Mouse (Mus musculus): Measurements from ENCODE around the gene Plpp3. TPM values are rescaled to one million over a fixed set of nuclear protein-coding genes. Genes with fewer than 3 reads are reported as not detected.

The Plpp3 gene
- 100 to 1,000 TPM; 136 to 166 TPM for total RNA-seq (2021)
- long read RNA-seq, experiment 1, transcript Plpp3-201 (6 exons, 3,159 nt), result major isoform, 129 of 151 reads
- long read RNA-seq, experiment 1, partial matches to known transcripts, result 2 of 151 reads
- long read RNA-seq, experiment 1, other reads (novel, unspliced or antisense), result 20 of 151 reads
- long read RNA-seq, experiment 2, transcript Plpp3-201 (6 exons, 3,159 nt), result major isoform, 119 of 137 reads
- long read RNA-seq, experiment 2, partial matches to known transcripts, result 3 of 137 reads
- long read RNA-seq, experiment 2, other reads (novel, unspliced or antisense), result 15 of 137 reads

- DNase-seq (ENCODE audit: low spot score in 2 of 2), result peak; percentile 64 to 78
- intact Hi-C loops (cut with DNase I), result loop anchor here (5.0 kb wide), 1 partner anchor 785 kb away; no protein-coding TSS in a partner anchor
These were observed at the start of gene Plpp3 for GRCm38 (mm10) chr4:105157276-105158168. Plpp3 (plus strand) TSS chr4:105157347.

GRCm38 (mm10) chr4:105107943-105108640 lies 49.1 kb upstream of the Plpp3 start:
- intact Hi-C loops (cut with DNase I), result loop anchor here (5.0 kb wide), 1 partner anchor 76 kb away; no protein-coding TSS in a partner anchor
- DNase-seq (ENCODE audit: low spot score in 2 of 2), result no peak

GRCm38 (mm10) chr4:105108641-105109198 lies 48.4 kb upstream of the Plpp3 start:
- intact Hi-C loops (cut with DNase I), result loop anchor here (5.0 kb wide), 1 partner anchor 76 kb away; no protein-coding TSS in a partner anchor
- DNase-seq (ENCODE audit: low spot score in 2 of 2), result no peak

GRCm38 (mm10) chr4:105109199-105109989 lies 47.8 kb upstream of the Plpp3 start, which contains the start of gene Prkaa2:
Prkaa2 (minus strand) TSS chr4:105109890.
- intact Hi-C loops (cut with DNase I), result loop anchor here (5.0 kb wide), 1 partner anchor 77 kb away; no protein-coding TSS in a partner anchor

GRCm38 (mm10) chr4:105109990-105110683 lies 47.0 kb upstream of the Plpp3 start:
- intact Hi-C loops (cut with DNase I), result loop anchor here (5.0 kb wide), 1 partner anchor 78 kb away; no protein-coding TSS in a partner anchor
- DNase-seq (ENCODE audit: low spot score in 2 of 2), result peak; percentile 34 to 69

More at GRCm38 (mm10) chr4:105109199-105109989, 47.8 kb upstream of the Plpp3 start, which contains the start of gene Prkaa2:
- DNase-seq (ENCODE audit: low spot score in 2 of 2), result peak in 1 of 2 experiments; percentile 75

- intact Hi-C loops (cut with DNase I), result no loop called here
- DNase-seq (ENCODE audit: low spot score in 2 of 2), result no peak
These were observed 46.5 kb upstream of the Plpp3 start for GRCm38 (mm10) chr4:105110684-105111035.

GRCm38 (mm10) chr4:105111770-105112169 lies 45.4 kb upstream of the Plpp3 start:
- intact Hi-C loops (cut with DNase I), result no loop called here
- no peak for DNase-seq (ENCODE audit: low spot score in 2 of 2)

- intact Hi-C loops (cut with DNase I), result no loop called here
- DNase-seq (ENCODE audit: low spot score in 2 of 2), result no peak
These were observed 44.1 kb upstream of the Plpp3 start for GRCm38 (mm10) chr4:105113042-105113441.

- no peak for DNase-seq (ENCODE audit: low spot score in 2 of 2)
- intact Hi-C loops (cut with DNase I), result no loop called here
These were observed 43.7 kb upstream of the Plpp3 start for GRCm38 (mm10) chr4:105113468-105113867.

- intact Hi-C loops (cut with DNase I), result no loop called here
- DNase-seq (ENCODE audit: low spot score in 2 of 2), result peak; percentile 20 to 27
These were observed 36.1 kb upstream of the Plpp3 start for GRCm38 (mm10) chr4:105121081-105121480.

GRCm38 (mm10) chr4:105122429-105122828 lies 34.7 kb upstream of the Plpp3 start:
- intact Hi-C loops (cut with DNase I), result no loop called here
- DNase-seq (ENCODE audit: low spot score in 2 of 2), result peak; percentile 37 to 63

- DNase-seq (ENCODE audit: low spot score in 2 of 2), result no peak
- intact Hi-C loops (cut with DNase I), result no loop called here
These were observed 27.9 kb upstream of the Plpp3 start for GRCm38 (mm10) chr4:105129212-105129611.

- no peak for DNase-seq (ENCODE audit: low spot score in 2 of 2)
- intact Hi-C loops (cut with DNase I), result no loop called here
These were observed 25.3 kb upstream of the Plpp3 start for GRCm38 (mm10) chr4:105131756-105132314.

GRCm38 (mm10) chr4:105133350-105134050 lies 23.6 kb upstream of the Plpp3 start:
- intact Hi-C loops (cut with DNase I), result no loop called here
- DNase-seq (ENCODE audit: low spot score in 2 of 2), result no peak

GRCm38 (mm10) chr4:105149492-105149891 lies 7.7 kb upstream of the Plpp3 start:
- intact Hi-C loops (cut with DNase I), result loop anchor here (5.0 kb wide), 1 partner anchor 1218 kb away; no protein-coding TSS in a partner anchor
- peak in 1 of 2 experiments; percentile 21 for DNase-seq (ENCODE audit: low spot score in 2 of 2)

GRCm38 (mm10) chr4:105151911-105152690 lies 5.0 kb upstream of the Plpp3 start:
- DNase-seq (ENCODE audit: low spot score in 2 of 2), result peak; percentile 86 to 87
- intact Hi-C loops (cut with DNase I), result loop anchor here (1.0 to 5.0 kb wide), 3 partner anchors 165 to 1074 kb away; no protein-coding TSS in a partner anchor

Data from left cerebral cortex, postnatal 14 days (tissue).